Mouse (Mus musculus) naive thymus-derived CD4-positive, alpha-beta T cell, adult 5 months (primary cell): ENCODE measurements around the gene Tctex1d4. TPM values are rescaled to one million over a fixed set of nuclear protein-coding genes. Genes with fewer than 3 reads are reported as not detected.

Source experiments
- polyA plus RNA-seq: library from polyadenylated mRNA; unstranded; fragments of 100-300 nt; shearing (Covaris generic); gene quantifications from one replicate; pipeline ENCODE4 v1.2.1, GENCODE M21; 2017

Gene Tctex1d4
- polyA plus RNA-seq: not detected

GRCm38 (mm10) chr4:117126675-117127290 is at the start of gene Tctex1d4:
Gene Tctex1d4 (plus strand): TSS chr4:117126794.

GRCm38 (mm10) chr4:117095551-117096452 is 30.8 kb upstream of the Tctex1d4 start, which contains the start of gene Ptch2:
Gene Ptch2 (plus strand): TSS chr4:117096075.

DNA sequence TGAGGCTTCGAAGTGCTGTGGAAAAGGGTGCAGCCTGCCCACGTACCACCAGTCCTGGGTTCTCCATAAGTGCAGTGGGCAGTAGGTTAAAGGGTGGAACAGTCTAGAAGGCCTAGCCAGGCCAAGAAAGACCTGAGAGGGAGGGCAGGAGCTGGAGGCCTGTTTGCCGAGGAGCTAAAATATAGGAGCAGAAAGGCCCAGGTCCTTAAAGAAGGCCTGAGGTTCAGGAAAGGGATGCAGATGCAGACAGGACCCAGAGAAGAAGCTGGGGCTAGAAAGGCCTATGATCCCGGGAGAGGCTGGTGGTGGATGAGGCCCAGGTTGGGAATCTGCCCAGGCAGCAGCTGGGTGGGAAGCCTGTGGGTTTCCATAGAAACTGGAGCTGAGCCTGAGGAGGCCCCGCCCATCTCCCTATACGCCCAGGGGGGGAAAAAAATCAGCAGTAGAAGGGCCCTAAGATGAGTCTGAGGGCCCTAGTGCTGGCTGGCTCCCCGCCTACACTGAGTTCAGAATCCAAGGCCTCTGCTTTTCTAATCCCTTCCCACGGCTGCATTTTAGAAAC is 1.2 kb upstream of the Tctex1d4 start, which contains the start of gene Btbd19:
Btbd19 (minus strand) TSS at position 378 of the 562 bp plus-strand sequence.

GRCm38 (mm10) chr4:117133817-117134600 is 7.4 kb downstream of the Tctex1d4 start, which contains the start of gene Plk3:
Gene Plk3 (minus strand): TSS chr4:117133963.

DNA sequence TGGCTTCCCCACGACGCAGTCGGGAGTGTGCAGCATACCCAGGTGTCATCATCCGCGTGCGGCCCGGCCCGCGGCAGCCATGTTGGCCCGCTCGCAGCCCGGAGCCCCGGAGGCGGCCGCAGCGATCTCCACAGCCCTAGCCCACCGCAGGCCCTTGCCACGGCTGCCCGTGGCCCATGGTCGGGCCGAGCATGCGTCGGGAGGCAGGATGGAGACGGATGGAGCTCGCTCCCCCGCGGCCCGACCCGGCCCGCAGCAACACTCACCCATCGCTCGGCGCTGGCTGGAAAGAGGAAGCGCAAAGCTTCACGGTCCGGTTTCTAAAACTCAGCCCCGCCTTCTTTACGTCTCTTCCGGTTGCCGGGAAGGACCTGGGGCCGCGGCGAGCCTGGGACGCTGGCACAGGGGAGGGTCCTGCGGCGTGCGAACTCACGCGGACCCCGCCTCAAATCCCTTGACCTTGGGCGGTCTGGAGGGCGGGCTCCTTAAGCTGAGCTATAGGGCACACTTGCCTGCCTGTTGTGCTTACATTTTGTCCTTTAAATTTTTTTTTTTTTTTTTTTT is 29.3 kb downstream of the Tctex1d4 start, which contains the start of gene Rps8:
Rps8 (minus strand) TSS at position 452 of the 564 bp plus-strand sequence.

Other genes starting within 250 kb of the Tctex1d4 start
- 0.12 TPM for gene Zswim5, start 249.4 kb upstream of the Tctex1d4 start, polyA plus RNA-seq
- 60.9 TPM for gene Urod, start 132.4 kb upstream of the Tctex1d4 start, polyA plus RNA-seq
- gene Hectd3, start 131.5 kb upstream of the Tctex1d4 start, polyA plus RNA-seq: 30.9 TPM
- 21.4 TPM for gene Eif2b3, start 107.4 kb upstream of the Tctex1d4 start, polyA plus RNA-seq
- gene Ptch2, start 30.7 kb upstream of the Tctex1d4 start, polyA plus RNA-seq: not detected
- gene Btbd19, start 1.1 kb upstream of the Tctex1d4 start, polyA plus RNA-seq: 22.4 TPM
- 59.7 TPM for gene Plk3, start 7.2 kb downstream of the Tctex1d4 start, polyA plus RNA-seq
- gene Rps8, start 29.4 kb downstream of the Tctex1d4 start, polyA plus RNA-seq: 707 TPM
- not detected for gene Kif2c, start 55.8 kb downstream of the Tctex1d4 start, polyA plus RNA-seq
- not detected for gene Tmem53, start 125.2 kb downstream of the Tctex1d4 start, polyA plus RNA-seq
- gene Armh1, start 125.3 kb downstream of the Tctex1d4 start, polyA plus RNA-seq: not detected